Mouse (Mus musculus) hindbrain, embryonic 11.5 days (tissue): ENCODE measurements at regions not wholly inside any gene's neighbourhood (a gene's known extent, or its start where the extent isn't known, plus 50 kb on each side); places are given as distances from the start of the nearest gene placed in this dataset.
A peak's percentile ranks its signal among the peaks of the same experiment; 100 is the strongest.

Experiments
- ATAC-seq: fragments of 200-750 bp; cut with Nextera tagmentation; 2 replicates; pipeline ENCODE4 v1.8.0; 2017; ENCODE audit warnings: mild to moderate bottlenecking, moderate TSS enrichment, moderate library complexity; ENCODE audit not compliant: low FRiP score
- DNase-seq: peaks from one replicate; pipeline ENCODE4 v3.0.0-alpha.2; 2015; ENCODE audit warnings: low spot score
- H3K27ac ChIP-seq: fragments of 300-500 bp; sonication (generic); 2 replicates; pipeline ENCODE4 v1.5.1; 2014; ENCODE audit warnings: mild to moderate bottlenecking, low read depth, low read length
- H3K27me3 ChIP-seq: fragments of 300-500 bp; sonication (generic); 2 replicates; pipeline ENCODE4 v1.6.1; 2014; ENCODE audit warnings: mild to moderate bottlenecking, low read length, moderate library complexity, mixed read lengths; ENCODE audit not compliant: control insufficient read depth, insufficient read depth
- H3K36me3 ChIP-seq: fragments of 300-500 bp; sonication (generic); 2 replicates; pipeline ENCODE4 v1.6.1; 2014; ENCODE audit warnings: mild to moderate bottlenecking, low read length, moderate library complexity, mixed read lengths; ENCODE audit not compliant: control insufficient read depth, insufficient read depth
- H3K4me1 ChIP-seq: fragments of 300-500 bp; sonication (generic); replicated peaks from 2 replicates; pipeline ENCODE4 v1.6.1; 2014; ENCODE audit warnings: low read length, mixed read lengths; ENCODE audit not compliant: control insufficient read depth, insufficient read depth
- H3K4me2 ChIP-seq: fragments of 300-500 bp; sonication (generic); replicated peaks from 2 replicates; pipeline ENCODE4 v1.6.1; 2014; ENCODE audit warnings: mild to moderate bottlenecking, low read depth, low read length
- H3K4me3 ChIP-seq: fragments of 300-500 bp; sonication (generic); 2 replicates; pipeline ENCODE4 v1.5.1; 2014; ENCODE audit warnings: low read depth, low read length
- H3K9ac ChIP-seq: fragments of 300-500 bp; sonication (generic); 2 replicates; pipeline ENCODE4 v1.6.1; 2014; ENCODE audit warnings: low read depth, low read length
- H3K9me3 ChIP-seq: fragments of 300-500 bp; sonication (generic); 2 replicates; pipeline ENCODE4 v1.6.1; 2016; ENCODE audit warnings: low read length; ENCODE audit not compliant: control insufficient read depth
- WGBS: fragments of 180-500 bp; shearing (Covaris S2); extraction: QIAGEN DNeasy Blood & Tissue Kit; methylation state at CpG from one replicate; pipeline ENCODE4 v1.1.7; 2014; 5-methylcytosine and 5-hydroxymethylcytosine counted together

DNA sequence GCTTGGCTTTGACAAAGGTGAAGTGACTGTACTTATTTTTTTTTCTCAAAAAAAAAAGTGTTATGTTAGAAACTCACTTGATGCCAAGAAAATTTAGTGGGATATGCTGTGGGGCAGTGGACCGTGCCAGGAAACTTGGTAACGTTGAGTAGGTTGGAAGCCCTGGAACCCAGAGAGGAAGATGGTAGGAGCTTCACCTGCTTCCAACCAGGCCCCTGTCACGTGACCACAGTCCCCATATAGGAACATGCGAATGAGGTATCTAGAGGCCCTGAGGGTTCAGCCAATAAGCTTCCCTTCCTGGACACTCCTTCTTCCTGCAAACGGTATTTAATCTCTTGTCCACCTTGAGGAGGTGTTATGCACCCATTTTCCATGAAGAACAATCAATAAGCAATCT lies 68.5 kb upstream of the Irx6 start:
- Histone ChIP-seq H3K9me3 (no peaks in the 10 kb centered on the region), H3K27me3 (no peaks in the 10 kb centered on the region), H3K36me3 (no peaks in the 10 kb centered on the region), H3K27ac (no peak overlapping the region), H3K4me3 (no peak overlapping the region), H3K4me2 (no peak overlapping the region), H3K4me1 (no peaks in the 10 kb centered on the region), H3K9ac (no peak overlapping the region)
- DNase-seq (no peak), ATAC-seq (no peak)
- WGBS = 88% methylated on average over 5 of the region's 5 CpGs

DNA sequence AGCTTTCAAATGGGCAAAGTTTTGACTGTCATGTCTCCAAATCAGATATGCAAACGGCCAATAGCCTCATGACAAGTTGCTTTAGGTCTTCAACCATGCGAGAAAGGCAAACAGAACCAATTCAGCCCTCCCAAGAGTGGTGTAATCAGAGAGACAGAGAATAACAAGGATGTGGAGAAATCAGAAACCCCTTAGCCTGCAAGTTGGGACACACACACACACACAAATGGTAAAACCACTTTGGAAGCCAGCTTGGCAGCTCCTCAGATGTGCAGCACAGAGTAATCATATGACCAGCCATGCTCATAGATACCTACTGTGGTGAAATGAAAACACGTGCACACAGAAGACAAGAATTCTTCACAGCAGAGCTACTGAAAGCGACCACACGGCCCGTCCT lies 66.5 kb upstream of the Irx6 start:
- WGBS = 76% methylated on average over 6 of the region's 6 CpGs
- Histone ChIP-seq H3K9me3 (no peaks in the 10 kb centered on the region), H3K4me2 (no peak overlapping the region), H3K27me3 (no peaks in the 10 kb centered on the region), H3K9ac (no peak overlapping the region), H3K4me1 (no peaks in the 10 kb centered on the region), H3K27ac (no peak overlapping the region), H3K36me3 (no peaks in the 10 kb centered on the region), H3K4me3 (no peak overlapping the region)
- no peak for ATAC-seq
- DNase-seq = no peak

DNA sequence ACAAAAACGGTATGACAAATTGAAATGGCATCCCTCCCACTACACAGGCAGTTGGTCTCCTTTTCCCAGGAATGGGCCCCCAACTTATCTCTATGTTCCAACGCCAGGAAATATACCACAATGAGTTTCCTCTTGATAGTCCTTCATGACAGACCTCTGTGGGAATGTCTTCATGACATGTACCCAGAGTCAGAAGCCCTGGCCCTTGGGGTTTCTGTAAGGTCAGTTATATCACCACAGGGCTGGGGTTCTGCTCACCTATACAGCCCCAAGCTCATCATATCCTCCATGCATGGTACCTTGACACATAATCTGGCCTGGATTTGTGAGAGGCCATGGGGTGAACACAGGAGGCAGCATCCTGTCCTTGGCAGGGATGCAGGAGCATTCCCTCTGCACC lies 64.2 kb upstream of the Irx6 start:
- no peak for ATAC-seq
- H3K9me3 ChIP-seq = no peaks in the 10 kb centered on the region
- WGBS = 78% methylated on average over 2 of the region's 2 CpGs
- no peak overlapping the region for H3K4me3 ChIP-seq
- DNase-seq = no peak
- H3K9ac ChIP-seq = no peak overlapping the region
- no peaks in the 10 kb centered on the region for H3K4me1 ChIP-seq
- H3K27me3 ChIP-seq = no peaks in the 10 kb centered on the region
- no peak overlapping the region for H3K4me2 ChIP-seq
- no peaks in the 10 kb centered on the region for H3K36me3 ChIP-seq
- H3K27ac ChIP-seq = no peak overlapping the region

DNA sequence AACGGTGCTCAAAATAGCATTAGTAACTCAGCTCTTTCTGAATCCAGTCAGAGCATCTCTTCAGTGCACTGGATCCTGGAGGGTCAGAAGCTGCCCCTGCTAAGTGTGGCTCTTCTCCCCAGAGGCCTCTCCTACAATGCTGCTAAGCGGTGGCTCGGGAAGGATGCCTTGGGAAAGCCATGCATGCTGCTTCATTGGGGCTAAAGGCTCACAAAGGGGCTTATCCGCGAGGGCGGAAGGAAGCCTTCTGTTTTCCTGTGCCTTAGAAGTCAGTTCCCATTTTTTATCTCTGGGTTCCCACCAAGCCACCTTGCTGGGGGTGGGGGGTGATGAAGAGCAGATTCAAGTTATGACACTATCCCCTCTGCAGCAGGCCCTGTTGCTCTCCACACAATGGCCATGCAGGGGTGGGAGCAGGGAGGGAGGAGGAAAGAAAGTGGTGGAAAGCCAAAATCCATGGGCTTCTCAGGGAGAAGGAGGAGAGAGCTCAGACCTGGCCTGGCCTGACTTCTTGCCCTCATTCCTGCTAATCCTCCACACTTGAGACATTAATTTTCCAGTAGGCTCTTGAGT lies 63.5 kb upstream of the Irx6 start:
- ATAC-seq (no peak), DNase-seq (no peak)
- Histone ChIP-seq H3K36me3 (no peaks in the 10 kb centered on the region), H3K9ac (no peak overlapping the region), H3K27me3 (no peaks in the 10 kb centered on the region), H3K9me3 (no peaks in the 10 kb centered on the region), H3K4me1 (no peaks in the 10 kb centered on the region), H3K4me2 (no peak overlapping the region), H3K4me3 (no peak overlapping the region), H3K27ac (no peak overlapping the region)
- 55% methylated on average over 6 of the region's 6 CpGs for WGBS

DNA sequence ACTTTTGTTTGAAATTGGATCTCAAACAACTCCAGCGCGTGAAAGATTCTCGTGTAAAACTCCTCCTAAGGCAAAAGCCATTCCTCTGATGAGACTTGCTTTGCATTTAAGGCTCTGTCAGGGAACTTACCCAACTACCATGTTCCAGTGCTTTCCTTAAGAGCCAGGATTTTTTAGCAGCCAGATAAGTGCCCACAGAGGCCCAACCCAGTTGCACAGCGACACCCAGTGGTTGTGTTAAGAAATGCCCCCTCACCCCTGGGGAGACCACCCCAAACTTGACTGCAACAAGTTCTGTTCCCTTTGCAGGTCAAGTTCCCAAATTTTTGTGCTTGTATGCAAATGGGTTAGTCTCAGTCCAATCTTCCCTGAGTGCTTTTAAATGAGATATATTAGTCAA lies 60.6 kb upstream of the Irx6 start:
- no peak overlapping the region for H3K27ac ChIP-seq
- WGBS = 37% methylated on average over 4 of the region's 4 CpGs
- ATAC-seq (no peak), DNase-seq (peak; percentile 45)
- no peaks in the 10 kb centered on the region for H3K9me3 ChIP-seq
- no peaks in the 10 kb centered on the region for H3K36me3 ChIP-seq
- peaks cover 2% of the 10 kb centered on the region; the same call in 1 of the 2 replicates for H3K27me3 ChIP-seq
- H3K4me3 ChIP-seq = no peak overlapping the region
- no peaks in the 10 kb centered on the region for H3K4me1 ChIP-seq
- H3K9ac ChIP-seq = no peak overlapping the region
- H3K4me2 ChIP-seq = no peak overlapping the region

DNA sequence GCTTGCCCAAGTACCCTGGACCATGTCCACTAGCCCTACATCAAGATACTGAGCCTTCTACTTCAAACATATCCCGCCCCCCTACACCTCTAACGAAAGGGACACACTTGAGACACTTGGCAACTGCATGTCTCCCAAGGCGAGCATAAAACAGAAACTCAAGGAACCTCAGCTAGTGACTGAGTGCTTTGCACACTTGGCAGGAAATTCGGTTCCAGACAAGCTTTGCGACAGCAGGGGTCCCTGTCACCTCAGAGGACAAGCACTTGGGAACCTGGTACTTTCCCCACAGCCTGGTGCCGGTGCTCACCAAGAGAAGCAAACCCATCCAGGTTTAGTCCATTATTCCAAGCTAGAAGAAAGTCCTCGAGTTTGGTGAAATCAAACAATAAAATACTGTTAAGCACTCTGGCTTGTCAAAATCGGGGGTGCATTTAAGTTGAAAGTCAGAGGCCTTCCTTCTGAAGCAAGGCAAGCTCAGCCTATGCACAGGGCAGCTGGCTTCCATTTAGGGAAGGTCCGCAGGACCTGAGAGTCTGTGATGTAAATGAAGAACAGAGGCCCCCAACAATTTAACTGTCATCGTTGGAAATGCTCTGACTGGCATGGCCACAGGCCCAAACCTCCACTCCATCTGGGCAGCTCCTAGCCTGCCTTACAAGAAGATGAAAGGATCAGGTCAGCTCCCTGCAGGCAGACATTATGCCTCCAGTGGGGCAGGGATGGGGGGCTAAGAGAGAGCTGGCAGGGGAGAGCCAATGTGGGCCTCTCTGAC lies 57.6 kb upstream of the Irx6 start:
- H3K36me3 ChIP-seq = no peaks in the 10 kb centered on the region
- ATAC-seq = no peak
- H3K4me3 ChIP-seq = no peak overlapping the region
- no peak overlapping the region for H3K4me2 ChIP-seq
- H3K27me3 ChIP-seq = peaks cover 2% of the 10 kb centered on the region; the same call in 1 of the 2 replicates
- H3K27ac ChIP-seq = no peak overlapping the region
- 56% methylated on average over 10 of the region's 10 CpGs for WGBS
- no peaks in the 10 kb centered on the region for H3K9me3 ChIP-seq
- no peak for DNase-seq
- no peaks in the 10 kb centered on the region for H3K4me1 ChIP-seq
- no peak overlapping the region for H3K9ac ChIP-seq

DNA sequence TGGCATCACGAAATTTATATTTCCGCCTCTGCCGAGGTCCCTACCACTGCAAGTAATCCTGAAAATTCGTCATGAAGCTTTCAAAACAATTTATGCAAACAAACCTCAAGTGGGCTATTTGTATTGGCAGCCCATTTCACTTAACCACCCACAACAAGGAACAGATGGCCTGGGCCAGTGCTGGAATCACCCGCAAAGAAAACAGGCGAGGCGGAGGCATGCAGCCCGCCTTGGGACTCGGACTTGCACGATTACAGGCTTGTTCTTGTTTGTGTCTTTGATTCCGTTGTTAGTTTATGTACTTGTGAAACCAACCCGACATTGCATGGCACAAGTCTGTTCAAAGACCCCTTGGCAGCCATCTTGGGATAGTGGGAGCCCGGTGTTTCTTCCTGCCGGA lies 55.8 kb upstream of the Irx6 start:
- no peak for ATAC-seq
- no peak overlapping the region for H3K27ac ChIP-seq
- no peaks in the 10 kb centered on the region for H3K4me1 ChIP-seq
- WGBS = 87% methylated on average over 14 of the region's 14 CpGs
- no peaks in the 10 kb centered on the region for H3K9me3 ChIP-seq
- H3K36me3 ChIP-seq = no peaks in the 10 kb centered on the region
- peaks cover 2% of the 10 kb centered on the region; the same call in 1 of the 2 replicates for H3K27me3 ChIP-seq
- no peak for DNase-seq
- no peak overlapping the region for H3K4me3 ChIP-seq
- H3K4me2 ChIP-seq = no peak overlapping the region
- no peak overlapping the region for H3K9ac ChIP-seq
